Mouse (Mus musculus) lung, adult 2 months (tissue): ENCODE measurements around the gene Slc13a5.

Experiments
- CTCF ChIP-seq: fragments of 200-500 bp; IDR thresholded peaks from 2 replicates; pipeline ENCODE4 v1.5.1; 2011; ENCODE audit warnings: mild to moderate bottlenecking, low read length, control low read depth; ENCODE audit not compliant: insufficient read depth
- POLR2A ChIP-seq: fragments of 200-500 bp; IDR thresholded peaks from 2 replicates; pipeline ENCODE4 v1.6.1; 2011; ENCODE audit warnings: low read depth, mild to moderate bottlenecking, control low read depth, low read length, borderline replicate concordance; ENCODE audit errors: extremely low read depth

DNA sequence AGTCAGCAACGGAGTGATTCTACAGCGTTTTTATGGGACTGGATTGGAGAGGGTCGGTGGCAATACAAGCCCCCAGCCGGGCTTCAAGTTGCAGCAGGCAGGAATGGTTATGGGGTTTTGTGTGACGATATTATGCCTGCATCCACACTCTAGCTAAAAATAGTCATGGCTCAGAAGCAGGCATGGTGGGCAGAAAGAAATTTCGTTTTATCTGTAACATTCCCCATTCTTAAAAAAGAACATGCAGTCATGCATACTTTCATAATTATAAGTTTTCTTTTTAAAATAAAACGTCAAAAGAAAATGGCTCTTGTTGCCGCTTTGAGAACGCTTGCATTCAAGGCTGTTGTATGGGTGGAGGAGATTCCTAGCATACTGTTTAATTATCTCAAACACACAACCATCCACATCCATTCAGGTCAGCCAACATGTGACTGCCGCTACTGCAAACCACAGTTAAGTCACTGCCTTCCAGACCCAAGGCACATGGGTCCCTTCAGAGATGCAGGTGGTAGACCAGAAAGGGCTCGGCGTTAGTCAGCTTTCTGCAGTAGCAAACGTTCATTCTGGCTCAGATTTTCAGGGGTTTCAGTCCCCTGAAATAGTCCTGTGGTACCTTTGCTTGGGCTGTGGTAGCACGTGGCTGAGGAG lies 17.6 kb upstream of the Slc13a5 start:
- no peak for TF ChIP-seq POLR2A
- TF ChIP-seq CTCF: no peak
